Mouse (Mus musculus) ES-E14 (cell line): ENCODE measurements around the gene Serpina3n.
"Not testable (repeated sequence)": the region's sequence is repeated elsewhere in the genome, so short reads cannot be mapped to it uniquely, and the experiment has no call there.

Experiments
- CHD2 ChIP-seq: IDR thresholded peaks from 2 replicates; pipeline ENCODE4 v1.6.1; 2014; ENCODE audit warnings: mild to moderate bottlenecking, low read depth, low read length, inconsistent platforms
- HCFC1 ChIP-seq: IDR thresholded peaks from 2 replicates; pipeline ENCODE4 v1.6.1; 2012; ENCODE audit warnings: low read length, inconsistent platforms, borderline replicate concordance; ENCODE audit not compliant: insufficient read depth
- MAFK ChIP-seq: IDR thresholded peaks from 2 replicates; pipeline ENCODE4 v1.6.1; 2014; ENCODE audit warnings: mild to moderate bottlenecking, low read depth, low read length, inconsistent platforms; ENCODE audit not compliant: insufficient read depth
- ZC3H11A ChIP-seq: IDR thresholded peaks from 2 replicates; pipeline ENCODE4 v1.6.1; 2012; ENCODE audit warnings: low read depth, mild to moderate bottlenecking, inconsistent platforms, low read length, borderline replicate concordance
- ZNF384 ChIP-seq: IDR thresholded peaks from 2 replicates; pipeline ENCODE4 v1.6.1; 2012; ENCODE audit warnings: low read depth, low read length, inconsistent platforms

DNA sequence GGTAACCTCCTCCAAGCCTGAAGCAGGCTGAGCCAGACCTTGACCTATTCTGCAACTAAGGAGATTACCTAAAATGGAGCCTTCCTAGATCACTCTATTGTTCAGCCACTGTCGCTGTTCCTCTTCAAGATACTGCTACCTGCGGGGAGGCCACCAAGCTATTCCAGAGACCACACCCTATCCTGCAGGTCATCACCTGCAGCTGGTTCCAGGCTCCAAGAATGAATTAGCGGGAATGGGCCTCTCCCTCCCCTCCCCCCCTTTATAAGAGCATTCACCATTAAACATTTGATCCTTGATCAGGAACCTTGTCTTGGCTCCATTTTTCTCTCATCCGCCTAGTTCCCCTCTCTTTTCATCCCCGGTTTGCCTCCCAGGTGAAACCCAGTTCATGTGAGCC, 29.4 kb upstream of the Serpina3n start:
- not testable (repeated sequence) for TF ChIP-seq ZNF384, ZC3H11A, HCFC1, CHD2, MAFK
